Mouse (Mus musculus): ENCODE measurements around the gene Cep63.

GRCm38 (mm10) chr9:102594667-102595393, 31.5 kb downstream of the Cep63 start:
- TF ChIP-seq POLR2A (IDR thresholded peaks at IDR 0.05; ENCODE audit: control insufficient read depth, extremely low read depth, insufficient read depth, low read length, poor library complexity) (no peak), CTCF (IDR thresholded peaks at IDR 0.05; ENCODE audit: borderline replicate concordance, control insufficient read depth, extremely low read depth, insufficient read depth, low read length, poor library complexity) (no peak)
